Mouse (Mus musculus): ENCODE measurements around the gene Capsl. TPM values are rescaled to one million over a fixed set of nuclear protein-coding genes. Genes with fewer than 3 reads are reported as not detected.

Gene Capsl
- polyA plus RNA-seq (2015; fragmentation: Nextera tagmentation; extraction: Ambion mirVana), result 2.4 and 2.5 TPM in 2 replicates

GRCm38 (mm10) chr15:9435534-9436180, at the start of gene Capsl:
Gene Capsl (plus strand): TSS chr15:9436028.
- H3K4me2 ChIP-seq (replicated peaks; ENCODE audit: low read depth), result peak within 1 kb of the TSS; percentile 52

GRCm38 (mm10) chr15:9409475-9409874, 26.4 kb upstream of the Capsl start:
- no peaks in the 10 kb centered on the region for H3K4me1 ChIP-seq (replicated peaks; ENCODE audit: control insufficient read depth, insufficient read depth, low read length)
- no peaks in the 10 kb centered on the region for H3K9me3 ChIP-seq (ENCODE audit: control insufficient read depth)
- H3K4me3 ChIP-seq (ENCODE audit: low read depth, low read length), result no peak overlapping the region
- no peak overlapping the region for H3K4me2 ChIP-seq (replicated peaks; ENCODE audit: low read depth)
- H3K36me3 ChIP-seq (ENCODE audit: control insufficient read depth, insufficient read depth), result no peaks in the 10 kb centered on the region
- WGBS, result 82% methylated on average over 3 of the region's 3 CpGs
- no peaks in the 10 kb centered on the region for H3K27me3 ChIP-seq (replicated peaks; ENCODE audit: control insufficient read depth, insufficient read depth, low read length)
- H3K27ac ChIP-seq (ENCODE audit: low read depth, low read length), result no peak overlapping the region
- no peak overlapping the region for H3K9ac ChIP-seq (ENCODE audit: low read depth, low read length)
- no peak for TF ChIP-seq CTCF (IDR thresholded peaks at IDR 0.05; ENCODE audit: low read depth)
- ATAC-seq, result no peak

More at GRCm38 (mm10) chr15:9435534-9436180, at the start of gene Capsl:
- TF ChIP-seq CTCF (IDR thresholded peaks at IDR 0.05; ENCODE audit: low read depth), result no peak
- Histone ChIP-seq H3K4me1 (replicated peaks; ENCODE audit: control insufficient read depth, insufficient read depth, low read length) (no peaks in the 10 kb centered on the region), H3K9ac (ENCODE audit: low read depth, low read length) (no peak within 1 kb of the TSS), H3K9me3 (ENCODE audit: control insufficient read depth) (no peaks in the 10 kb centered on the region), H3K4me3 (ENCODE audit: low read depth, low read length) (0 out of 2 replicates have a peak within 1 kb of the TSS, but pooled peaks have one; percentile 7), H3K27me3 (replicated peaks; ENCODE audit: control insufficient read depth, insufficient read depth, low read length) (no peaks in the 10 kb centered on the region), H3K36me3 (ENCODE audit: control insufficient read depth, insufficient read depth) (no peaks in the 10 kb centered on the region), H3K27ac (ENCODE audit: low read depth, low read length) (no peak within 1 kb of the TSS)
- ATAC-seq, result peak; percentile 100
- WGBS, result 23% methylated on average over 12 of the region's 12 CpGs

DNA sequence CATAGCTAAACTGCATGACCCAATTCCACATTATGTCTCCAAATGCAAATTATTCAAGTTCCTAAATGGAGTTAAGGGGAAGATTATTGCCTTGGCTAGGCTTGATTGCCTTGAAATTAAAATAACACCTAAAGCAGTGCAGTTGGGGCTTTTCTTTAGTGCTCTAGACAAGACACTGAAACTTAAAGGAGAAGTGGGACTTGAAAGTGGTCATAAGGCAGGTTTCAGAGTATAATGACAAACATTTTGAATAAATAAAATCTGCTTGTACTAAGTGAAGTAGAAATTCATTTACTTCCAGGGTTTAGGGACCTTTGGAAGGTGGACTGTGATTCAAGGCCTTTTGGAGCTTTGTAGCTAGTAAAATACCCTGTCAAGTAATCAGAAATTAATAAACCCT, 14.7 kb upstream of the Capsl start:
- H3K27me3 ChIP-seq (replicated peaks; ENCODE audit: control insufficient read depth, insufficient read depth, low read length), result no peaks in the 10 kb centered on the region
- ATAC-seq, result no peak
- TF ChIP-seq CTCF (IDR thresholded peaks at IDR 0.05; ENCODE audit: low read depth), result no peak
- no peaks in the 10 kb centered on the region for H3K9me3 ChIP-seq (ENCODE audit: control insufficient read depth)
- H3K36me3 ChIP-seq (ENCODE audit: control insufficient read depth, insufficient read depth), result no peaks in the 10 kb centered on the region
- H3K4me2 ChIP-seq (replicated peaks; ENCODE audit: low read depth), result no peak overlapping the region
- H3K9ac ChIP-seq (ENCODE audit: low read depth, low read length), result no peak overlapping the region
- H3K27ac ChIP-seq (ENCODE audit: low read depth, low read length), result no peak overlapping the region
- H3K4me3 ChIP-seq (ENCODE audit: low read depth, low read length), result no peak overlapping the region
- no peaks in the 10 kb centered on the region for H3K4me1 ChIP-seq (replicated peaks; ENCODE audit: control insufficient read depth, insufficient read depth, low read length)

DNA sequence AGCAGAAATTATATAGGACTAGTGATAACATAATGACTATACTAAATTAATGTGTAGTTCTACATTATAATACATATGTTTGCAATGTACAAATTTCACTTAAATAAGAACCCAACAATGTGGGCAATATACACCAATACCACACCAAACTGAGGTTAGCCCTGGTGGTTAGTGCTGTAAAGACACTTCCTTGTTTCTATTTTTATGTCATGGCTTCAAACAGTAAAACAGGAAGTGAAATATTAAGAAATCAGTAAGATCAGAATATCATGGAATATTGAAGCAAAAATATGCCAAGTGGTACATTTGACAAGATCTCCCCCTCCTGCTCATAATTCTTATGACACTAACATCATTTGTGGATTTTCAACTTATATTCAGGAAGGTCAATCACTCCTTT, 8.0 kb upstream of the Capsl start:
- Histone ChIP-seq H3K9me3 (ENCODE audit: control insufficient read depth) (no peaks in the 10 kb centered on the region), H3K4me1 (replicated peaks; ENCODE audit: control insufficient read depth, insufficient read depth, low read length) (no peaks in the 10 kb centered on the region), H3K36me3 (ENCODE audit: control insufficient read depth, insufficient read depth) (no peaks in the 10 kb centered on the region), H3K27ac (ENCODE audit: low read depth, low read length) (no peak overlapping the region), H3K4me2 (replicated peaks; ENCODE audit: low read depth) (no peak overlapping the region), H3K4me3 (ENCODE audit: low read depth, low read length) (no peak overlapping the region), H3K27me3 (replicated peaks; ENCODE audit: control insufficient read depth, insufficient read depth, low read length) (no peaks in the 10 kb centered on the region), H3K9ac (ENCODE audit: low read depth, low read length) (no peak overlapping the region)
- no peak for TF ChIP-seq CTCF (IDR thresholded peaks at IDR 0.05; ENCODE audit: low read depth)
- no peak for ATAC-seq

- no peaks in the 10 kb centered on the region for H3K36me3 ChIP-seq (ENCODE audit: control insufficient read depth, insufficient read depth)
- no peak for TF ChIP-seq CTCF (IDR thresholded peaks at IDR 0.05; ENCODE audit: low read depth)
- H3K4me2 ChIP-seq (replicated peaks; ENCODE audit: low read depth), result no peak overlapping the region
- no peak for ATAC-seq
- H3K4me1 ChIP-seq (replicated peaks; ENCODE audit: control insufficient read depth, insufficient read depth, low read length), result no peaks in the 10 kb centered on the region
- 85% methylated on average over 3 of the region's 3 CpGs for WGBS
- H3K4me3 ChIP-seq (ENCODE audit: low read depth, low read length), result no peak overlapping the region
- no peak overlapping the region for H3K27ac ChIP-seq (ENCODE audit: low read depth, low read length)
- H3K9ac ChIP-seq (ENCODE audit: low read depth, low read length), result no peak overlapping the region
- no peaks in the 10 kb centered on the region for H3K9me3 ChIP-seq (ENCODE audit: control insufficient read depth)
- no peaks in the 10 kb centered on the region for H3K27me3 ChIP-seq (replicated peaks; ENCODE audit: control insufficient read depth, insufficient read depth, low read length)
These were observed 6.0 kb upstream of the Capsl start for GRCm38 (mm10) chr15:9429843-9430242.

DNA sequence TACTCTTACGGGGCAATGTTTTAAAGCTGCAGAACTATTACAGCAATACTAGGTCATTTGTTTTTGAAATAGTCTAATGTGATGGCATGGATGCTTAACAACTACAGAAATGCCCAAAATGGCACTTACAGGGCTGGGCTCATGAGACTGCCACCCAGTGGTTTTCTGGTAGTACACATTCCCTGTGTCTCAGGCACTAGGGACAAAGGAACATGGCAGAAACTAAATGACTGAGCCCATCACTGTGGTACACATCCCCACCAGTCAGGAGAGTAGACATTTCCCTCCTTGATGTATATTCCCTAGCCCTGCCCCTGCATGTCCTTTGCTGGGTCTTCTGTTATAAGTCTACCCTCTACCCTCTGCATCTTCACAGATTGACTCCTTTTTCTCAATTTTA, 16.2 kb downstream of the Capsl start:
- no peaks in the 10 kb centered on the region for H3K36me3 ChIP-seq (ENCODE audit: control insufficient read depth, insufficient read depth)
- H3K4me1 ChIP-seq (replicated peaks; ENCODE audit: control insufficient read depth, insufficient read depth, low read length), result no peaks in the 10 kb centered on the region
- no peak overlapping the region for H3K9ac ChIP-seq (ENCODE audit: low read depth, low read length)
- H3K4me2 ChIP-seq (replicated peaks; ENCODE audit: low read depth), result no peak overlapping the region
- H3K9me3 ChIP-seq (ENCODE audit: control insufficient read depth), result no peaks in the 10 kb centered on the region
- no peak overlapping the region for H3K27ac ChIP-seq (ENCODE audit: low read depth, low read length)
- ATAC-seq, result no peak
- 67% methylated on average over 1 of the region's 1 CpGs for WGBS
- TF ChIP-seq CTCF (IDR thresholded peaks at IDR 0.05; ENCODE audit: low read depth), result peak; percentile 50
- no peaks in the 10 kb centered on the region for H3K27me3 ChIP-seq (replicated peaks; ENCODE audit: control insufficient read depth, insufficient read depth, low read length)
- H3K4me3 ChIP-seq (ENCODE audit: low read depth, low read length), result no peak overlapping the region

All from intestine, postnatal 0 days (tissue).